Mouse (Mus musculus) liver, adult 2 months (tissue): ENCODE data around the gene Rap1gap2.

Experiments
- CTCF ChIP-seq: fragments of 200-500 bp; IDR thresholded peaks from 2 replicates; pipeline ENCODE4 v1.5.1; 2011; ENCODE audit warnings: low read depth, low read length, control low read depth
- POLR2A ChIP-seq: fragments of 200-500 bp; IDR thresholded peaks from 2 replicates; pipeline ENCODE4 v1.6.1; 2011; ENCODE audit warnings: low read length, control low read depth; ENCODE audit not compliant: insufficient read depth; ENCODE audit errors: extremely low read depth

- TF ChIP-seq CTCF (no peak), POLR2A (no peak)
Measured at GRCm38 (mm10) chr11:74499058-74499457, 111.7 kb downstream of the Rap1gap2 start.
